Mouse (Mus musculus) CH12.LX (cell line): Measurements from ENCODE around the gene F13a1.

ENCODE experiments used
- CTCF ChIP-seq, 2 experiments: IDR thresholded peaks in 1 of 2; conservative IDR thresholded peaks in 1 of 2; 2 replicates each; pipeline ENCODE4 v1.5.1; 2011 to 2012; ENCODE audit warnings: low read depth in 2 of 2, low read length in 2 of 2, improper control_type of control experiment in 1 of 2, inconsistent platforms in 1 of 2, mild to moderate bottlenecking in 1 of 2, moderate library complexity in 1 of 2
- JUND ChIP-seq: conservative IDR thresholded peaks from 2 replicates; pipeline ENCODE4 v1.6.1; 2011; ENCODE audit warnings: low read depth, low read length, improper control_type of control experiment
- NRF1 ChIP-seq: IDR thresholded peaks from 2 replicates; pipeline ENCODE4 v1.6.1; 2014; ENCODE audit warnings: low read depth, mild to moderate bottlenecking, inconsistent platforms, low read length, improper control_type of control experiment, moderate library complexity
- POLR2A ChIP-seq: IDR thresholded peaks from 2 replicates; pipeline ENCODE4 v1.6.1; 2011; ENCODE audit warnings: low read depth, mild to moderate bottlenecking, improper control_type of control experiment, low read length

GRCm38 (mm10) chr13:36993593-36993992 lies 56.5 kb downstream of the F13a1 start:
- TF ChIP-seq POLR2A = no peak
- TF ChIP-seq NRF1 = no peak
- TF ChIP-seq CTCF (conservative IDR thresholded peaks at IDR 0.05 in 1 of 2, IDR thresholded peaks at IDR 0.05 in 1 of 2; ENCODE audit: low read depth in 2 of 2, low read length in 2 of 2) = no peak
- TF ChIP-seq JUND = no peak
